Mouse (Mus musculus): ENCODE measurements around the gene Nudt22.

The Nudt22 gene

DNA sequence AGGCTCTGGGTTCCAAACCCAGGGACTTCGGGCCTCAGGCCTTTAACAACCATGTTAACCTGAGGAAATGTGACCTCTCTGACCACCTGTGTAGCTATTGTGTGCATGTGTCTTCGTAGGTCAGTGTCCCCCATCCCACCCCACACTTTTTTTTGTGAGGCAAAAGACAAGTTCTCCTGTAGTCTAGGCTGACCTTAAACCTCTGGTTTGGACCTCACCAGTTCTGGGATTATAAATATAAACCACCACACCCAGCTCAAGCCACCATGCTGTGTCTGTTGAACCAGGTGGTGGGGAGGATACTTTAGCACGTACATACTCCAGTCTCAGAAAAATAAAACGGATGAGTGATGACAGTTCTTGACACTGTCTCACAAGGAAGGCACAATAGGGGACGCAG, 46.0 kb downstream of the Nudt22 start:
- no peak for DNase-seq (ENCODE audit: low spot score)

DNA sequence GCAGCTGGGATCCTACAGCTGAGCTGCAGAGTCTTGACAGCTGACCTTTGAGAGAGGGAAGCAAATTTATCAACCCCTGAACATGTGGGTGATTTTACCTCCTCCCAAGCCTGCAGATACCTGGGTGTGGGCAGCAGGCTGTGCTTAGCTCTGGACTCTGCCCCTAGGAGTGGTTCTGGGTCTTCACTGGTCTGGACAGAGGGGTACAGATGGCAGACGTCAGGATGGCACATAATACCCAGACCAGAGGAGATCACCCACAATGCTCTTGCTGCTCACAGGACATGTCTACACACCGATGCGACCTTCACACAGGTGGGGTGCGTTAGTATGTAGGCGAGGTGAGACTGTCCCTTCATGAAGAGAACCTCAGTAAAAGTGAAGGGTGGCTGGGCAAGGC, 46.4 kb downstream of the Nudt22 start:
- DNase-seq (ENCODE audit: low spot score) = no peak

DNA sequence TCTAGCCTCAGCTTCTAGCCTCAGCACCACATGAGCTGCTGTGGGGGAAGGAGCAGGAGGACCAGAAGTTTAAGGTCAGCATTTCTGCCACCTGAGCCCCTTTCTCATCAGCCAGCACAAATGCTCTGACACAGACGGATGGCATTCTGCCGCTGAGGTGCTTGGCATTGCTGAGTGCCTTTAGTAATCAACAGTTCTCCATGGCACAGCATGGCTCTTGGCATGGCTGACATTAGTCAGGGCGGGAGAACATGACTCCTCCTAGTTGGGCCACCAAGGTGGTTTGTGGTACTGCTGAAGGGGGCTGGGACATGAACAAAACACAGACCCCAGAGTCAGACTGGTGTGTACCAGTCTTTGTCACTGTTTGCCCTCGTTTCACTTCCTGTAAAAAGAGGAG, 47.7 kb downstream of the Nudt22 start:
- no peak for DNase-seq (ENCODE audit: low spot score)

DNA sequence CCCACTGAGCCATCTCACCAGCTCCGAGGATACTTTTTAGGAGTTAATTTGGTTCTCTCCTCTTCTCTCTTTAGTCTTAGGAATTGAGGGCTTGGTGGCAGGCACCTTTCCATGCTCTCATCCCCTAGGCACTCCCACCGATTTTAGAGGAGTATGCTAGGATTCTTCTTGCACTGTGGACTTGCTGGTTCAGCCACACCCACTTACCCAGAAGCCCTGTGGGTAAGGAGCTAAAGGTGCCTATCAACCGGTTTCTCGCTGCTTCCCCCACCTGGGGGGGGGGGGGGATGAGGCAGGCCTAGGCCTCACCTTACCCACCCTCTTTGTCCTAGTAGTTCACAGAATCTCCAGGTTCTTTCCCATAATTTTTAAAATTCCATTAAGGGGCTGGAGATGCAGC, 48.2 kb downstream of the Nudt22 start:
- no peak for DNase-seq (ENCODE audit: low spot score)

DNA sequence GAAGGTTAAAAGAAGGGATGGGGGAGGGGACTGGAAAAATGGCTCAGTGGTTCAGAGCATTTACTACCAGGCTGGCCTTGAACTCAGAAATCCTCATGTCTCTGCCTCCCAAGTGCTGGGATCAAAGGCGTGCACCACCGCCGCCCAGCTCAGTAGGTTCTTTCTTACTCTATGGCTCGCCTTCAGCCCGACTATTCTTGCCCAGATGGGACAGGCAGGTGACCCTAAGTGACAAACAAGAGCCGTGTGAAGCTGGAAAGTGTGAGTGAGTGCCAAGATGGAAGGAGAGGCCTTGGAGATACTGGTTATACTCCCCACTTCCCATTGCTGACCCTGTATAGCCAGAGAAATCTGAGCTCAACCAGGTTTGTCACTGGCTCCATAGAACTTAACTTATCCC, 52.2 kb downstream of the Nudt22 start:
- no peak for DNase-seq (ENCODE audit: low spot score)

Data from c-Kit-positive CD71-positive TER-119-positive erythroid progenitor cells, embryonic 14.5 days (primary cell).